Mouse (Mus musculus): ENCODE data around the gene Zfp566.
"Not testable (repeated sequence)": the region's sequence is repeated elsewhere in the genome, so short reads cannot be mapped to it uniquely, and the experiment has no call there.

The Zfp566 gene

DNA sequence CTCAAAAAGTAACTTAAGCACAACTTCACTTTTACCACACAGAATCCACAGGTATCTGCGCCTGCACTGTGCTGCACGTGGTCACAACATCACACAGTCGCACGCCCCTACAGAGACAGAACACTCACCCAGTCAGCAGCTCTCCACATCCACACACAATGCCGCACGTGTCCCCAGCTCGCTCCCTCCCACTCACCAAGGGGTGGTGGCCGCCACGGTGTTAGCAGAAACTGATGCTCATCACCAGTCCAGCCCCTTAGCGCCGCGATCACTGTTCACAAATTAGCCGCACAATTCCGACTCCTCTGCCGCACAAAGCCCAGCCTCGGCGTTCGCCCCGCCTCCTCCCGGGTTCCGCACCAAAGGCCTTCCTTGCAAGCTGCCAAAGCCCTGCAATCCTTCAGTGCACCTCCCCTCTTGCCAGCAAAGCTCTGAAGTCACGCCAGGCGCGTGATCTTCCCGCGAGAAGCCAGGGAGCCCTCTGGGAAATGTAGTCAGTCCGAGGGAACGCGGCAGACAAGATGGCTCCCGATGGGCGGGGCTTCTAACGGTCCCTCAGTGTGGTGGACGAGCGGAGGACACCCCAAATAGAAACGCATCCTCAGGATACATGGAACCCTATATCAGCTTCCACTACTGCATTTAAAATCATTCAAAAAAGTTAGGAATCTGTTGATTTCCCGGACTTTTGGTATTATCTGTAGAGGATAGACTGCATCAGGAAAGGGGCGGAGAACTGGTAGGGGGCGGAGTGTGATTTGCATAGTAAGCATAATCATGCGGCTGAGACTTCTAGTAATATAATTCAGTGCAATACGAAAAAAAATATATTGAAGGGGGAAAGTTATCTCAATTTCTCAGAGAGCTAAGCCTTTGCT is at the start of gene Zfp566, which contains the start of gene Gm26920:
Gene Zfp566, minus strand, starts transcription at position 436 of the 878 bp plus-strand sequence.
Gene Gm26920, minus strand, starts transcription at position 319 of the 878 bp plus-strand sequence.
- in situ Hi-C loops (cut with MboI, MseI): loop anchor here in 1 of 2 experiments (10.0 kb wide), 1 partner anchor 464 kb away; the partner anchor contains the start of genes Hspb6, Lin37 and Proser3

DNA sequence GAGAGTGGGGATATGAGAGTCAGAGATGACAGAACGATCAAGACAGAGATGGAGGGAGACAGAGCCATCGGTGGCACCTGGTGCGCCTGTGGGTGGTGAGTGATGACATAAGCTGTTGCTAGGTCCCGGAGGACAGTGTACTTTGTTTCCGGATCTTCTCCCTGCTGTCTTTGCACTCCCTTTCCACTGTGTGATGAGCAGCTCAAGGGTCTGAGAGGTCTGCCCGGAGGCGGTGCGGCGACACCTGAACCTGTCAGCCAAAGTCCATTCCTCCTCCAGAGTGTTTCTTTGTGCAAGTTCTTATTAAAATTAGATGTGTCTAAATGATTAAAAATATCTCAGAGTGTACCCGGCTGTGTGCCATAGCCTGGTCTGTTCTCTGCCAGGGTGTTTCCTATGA is 46.5 kb upstream of the Zfp566 start:
- in situ Hi-C loops (cut with MboI, MseI): no loop called here

DNA sequence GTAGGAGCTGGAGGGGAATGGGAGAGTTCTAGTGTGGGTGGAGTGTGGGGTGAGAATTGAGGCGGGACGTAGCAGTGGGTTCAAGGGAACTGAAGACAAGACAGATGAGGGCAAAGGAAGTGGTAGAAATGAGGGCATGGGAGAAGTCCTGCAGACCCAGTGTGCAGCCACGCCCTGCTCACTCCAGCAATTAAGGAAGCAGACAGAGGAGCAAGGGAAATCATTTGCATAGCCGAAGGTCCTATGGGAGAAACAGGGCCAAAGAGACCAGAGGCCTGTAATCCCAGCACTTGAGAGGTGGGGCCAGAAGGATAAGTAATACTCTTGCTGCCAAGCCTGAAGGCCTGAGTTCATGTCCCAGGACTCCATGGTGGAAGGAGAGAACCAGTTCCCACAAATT is 42.1 kb upstream of the Zfp566 start:
- in situ Hi-C loops (cut with MboI, MseI): no loop called here

DNA sequence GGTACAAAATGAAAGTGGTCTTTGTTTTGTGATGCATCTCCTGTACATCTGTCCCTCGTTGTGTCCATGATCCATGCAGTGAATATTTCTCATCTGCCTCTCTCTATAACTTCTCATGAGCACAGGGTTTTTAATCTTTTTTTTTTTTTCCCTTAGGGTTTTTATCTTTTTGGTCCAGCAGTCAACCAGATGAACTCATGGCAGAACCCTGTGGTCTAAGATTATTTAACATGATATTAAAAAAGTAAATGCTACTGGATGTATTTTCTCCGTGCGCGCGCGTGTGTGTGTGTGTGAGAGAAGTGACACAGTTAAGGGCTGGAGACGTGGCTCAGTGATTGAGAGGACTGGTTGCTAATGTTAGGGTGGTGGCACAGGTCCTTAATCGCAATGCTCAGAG is 39.6 kb upstream of the Zfp566 start:
- in situ Hi-C loops (cut with MboI, MseI): no loop called here

DNA sequence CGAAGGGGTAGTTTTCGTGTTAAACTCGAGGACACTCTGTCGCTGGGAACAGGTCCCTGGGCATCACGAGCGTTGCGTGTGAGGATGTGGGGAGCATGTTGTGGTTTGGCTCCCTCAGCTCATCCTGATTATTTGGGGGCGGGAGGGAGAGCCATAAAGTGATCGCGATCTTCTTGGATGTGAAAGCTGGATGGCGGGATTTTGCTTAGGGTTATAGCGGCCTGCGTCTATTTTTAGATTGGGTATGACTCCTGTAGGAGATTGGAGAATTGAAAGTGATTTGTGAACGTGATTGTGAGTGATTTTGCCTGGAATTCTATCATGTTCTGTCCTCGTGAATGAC is 31.8 kb upstream of the Zfp566 start:
- in situ Hi-C loops (cut with MboI, MseI): no loop called here

DNA sequence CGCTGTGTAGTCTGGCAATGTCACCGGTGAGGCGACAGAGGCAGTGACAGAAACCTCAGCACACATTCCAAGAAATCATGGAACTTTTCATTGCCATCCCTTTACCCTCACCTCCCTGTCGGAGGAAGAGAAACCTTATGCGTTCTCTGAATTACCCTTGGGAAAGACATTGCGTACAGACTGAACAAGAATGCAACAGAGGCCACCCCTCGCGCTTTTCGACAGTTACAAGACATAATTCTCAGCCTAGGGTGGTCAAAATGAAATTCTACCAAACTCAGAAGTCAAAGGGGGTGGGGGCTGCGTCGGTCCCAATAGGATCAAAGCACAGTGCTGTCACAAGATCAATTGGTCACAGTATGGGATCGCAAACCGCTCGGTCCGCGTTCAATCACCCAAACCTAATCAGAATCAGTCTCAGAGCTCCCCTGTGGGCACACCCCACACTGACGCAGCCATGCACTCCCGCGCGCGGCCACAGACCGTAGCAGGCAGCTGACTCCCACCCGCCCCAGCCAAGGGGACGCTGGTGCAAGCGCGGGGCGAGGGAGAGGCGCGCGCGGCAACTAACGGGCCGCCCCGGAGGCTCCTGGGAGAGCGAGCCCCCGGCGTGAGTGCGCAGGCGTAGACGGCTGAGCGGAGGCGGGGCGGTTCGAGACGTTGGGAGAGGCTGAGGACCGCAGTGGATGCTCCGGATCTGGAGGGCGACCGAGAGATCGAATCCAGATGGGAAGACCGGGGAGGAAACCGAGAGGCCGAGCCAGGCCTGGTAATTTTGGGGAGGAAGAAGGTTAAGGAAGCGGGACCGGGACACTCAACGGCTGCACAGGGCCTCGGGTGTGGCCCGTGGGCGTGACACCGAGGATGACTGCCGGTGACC is 31.2 kb upstream of the Zfp566 start, which contains the start of gene Zfp382:
Gene Zfp382, plus strand, starts transcription at position 635 of the 880 bp plus-strand sequence.
- in situ Hi-C loops (cut with MboI, MseI): no loop called here

DNA sequence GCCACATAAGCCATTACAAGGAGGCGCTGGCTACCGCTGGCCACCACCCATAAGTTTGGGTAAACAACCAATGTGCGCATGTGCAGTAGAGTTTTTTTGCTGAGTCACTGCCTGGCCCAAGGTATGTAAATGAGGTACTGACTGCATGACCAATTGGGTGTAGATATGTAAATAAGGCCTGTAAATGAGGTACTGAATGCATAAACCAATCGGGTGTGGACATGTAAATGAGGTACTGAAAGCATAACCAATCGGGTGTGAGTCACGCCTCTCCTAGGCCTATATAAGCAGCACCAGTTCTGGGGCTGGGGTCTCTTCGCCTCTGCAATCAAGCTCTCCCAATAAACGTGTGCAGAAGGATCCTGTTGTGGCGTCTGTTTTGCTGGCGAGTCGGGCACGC is 27.6 kb upstream of the Zfp566 start:
- in situ Hi-C loops (cut with MboI, MseI): not testable (repeated sequence)

DNA sequence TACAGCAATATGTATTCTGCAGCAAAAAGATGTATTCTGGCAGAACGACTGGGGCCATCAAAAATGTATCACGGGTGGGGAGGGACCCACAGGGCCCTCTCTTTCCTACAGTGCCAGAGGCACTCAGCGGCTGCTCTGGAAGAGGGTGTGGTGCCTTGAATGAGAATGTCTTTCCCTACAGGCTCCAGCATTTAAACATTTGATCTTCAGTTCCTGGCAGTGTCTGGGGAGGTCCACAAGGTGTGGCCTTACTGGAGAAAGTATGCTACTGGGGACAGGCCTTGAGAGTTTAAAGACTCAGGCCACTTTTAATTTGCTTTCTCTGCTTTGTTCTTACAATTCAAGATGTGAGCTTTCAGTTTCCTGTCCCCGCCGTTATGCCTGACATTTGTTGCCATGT is 25.7 kb upstream of the Zfp566 start:
- in situ Hi-C loops (cut with MboI, MseI): no loop called here

DNA sequence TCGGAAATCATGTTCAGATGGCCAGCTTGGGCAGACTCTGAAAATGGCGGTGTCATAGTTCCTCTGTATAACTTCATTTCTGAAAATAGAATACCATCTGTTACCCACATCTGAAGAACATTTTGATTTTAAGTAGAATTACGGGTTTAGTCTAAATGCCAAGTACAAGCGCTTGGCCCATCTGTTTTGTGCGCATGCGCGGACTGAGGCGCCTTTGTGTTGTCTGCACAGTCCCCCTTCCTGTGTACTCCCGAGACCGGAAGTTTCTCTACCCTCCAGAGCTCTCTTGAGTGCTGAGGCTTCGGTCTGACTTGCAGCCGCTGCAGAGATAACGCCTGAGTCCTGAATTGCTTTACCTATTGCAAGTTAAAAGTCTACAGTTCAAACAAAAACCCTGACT is 9.0 kb upstream of the Zfp566 start:
- in situ Hi-C loops (cut with MboI, MseI): loop anchor here in 1 of 2 experiments (10.0 kb wide), 1 partner anchor 456 kb away; the partner anchor contains the start of genes Hspb6, Lin37 and Proser3

DNA sequence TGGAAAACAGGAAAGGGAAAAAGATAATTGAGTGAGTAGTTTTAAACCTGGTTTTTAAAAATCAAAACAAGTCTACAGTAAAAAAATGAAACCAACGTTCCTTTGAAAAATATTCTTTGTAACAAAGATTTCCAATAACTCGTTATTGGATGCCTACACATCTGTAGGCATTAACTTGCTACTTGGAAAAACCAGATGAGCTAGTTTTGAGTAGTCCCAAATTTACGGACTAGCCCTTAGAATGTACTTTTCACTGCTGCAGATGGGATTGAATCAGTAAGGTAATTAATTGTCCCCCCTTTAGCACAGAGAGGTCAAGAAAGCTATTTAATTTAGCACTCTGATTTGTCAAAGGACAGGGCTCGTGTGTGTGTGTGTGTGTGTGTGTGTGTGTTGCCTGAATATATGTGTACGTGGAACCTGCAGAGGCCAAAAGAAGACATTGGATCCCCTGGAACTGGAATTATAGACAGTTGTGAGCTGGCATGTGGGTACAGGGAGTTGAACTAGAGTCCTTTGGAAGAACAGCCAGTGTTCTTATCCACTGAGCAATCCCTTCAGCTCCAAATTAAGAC is 5.3 kb upstream of the Zfp566 start:
- in situ Hi-C loops (cut with MboI, MseI): loop anchor here in 1 of 2 experiments (10.0 kb wide), 1 partner anchor 459 kb away; the partner anchor contains the start of genes Hspb6, Lin37 and Proser3

DNA sequence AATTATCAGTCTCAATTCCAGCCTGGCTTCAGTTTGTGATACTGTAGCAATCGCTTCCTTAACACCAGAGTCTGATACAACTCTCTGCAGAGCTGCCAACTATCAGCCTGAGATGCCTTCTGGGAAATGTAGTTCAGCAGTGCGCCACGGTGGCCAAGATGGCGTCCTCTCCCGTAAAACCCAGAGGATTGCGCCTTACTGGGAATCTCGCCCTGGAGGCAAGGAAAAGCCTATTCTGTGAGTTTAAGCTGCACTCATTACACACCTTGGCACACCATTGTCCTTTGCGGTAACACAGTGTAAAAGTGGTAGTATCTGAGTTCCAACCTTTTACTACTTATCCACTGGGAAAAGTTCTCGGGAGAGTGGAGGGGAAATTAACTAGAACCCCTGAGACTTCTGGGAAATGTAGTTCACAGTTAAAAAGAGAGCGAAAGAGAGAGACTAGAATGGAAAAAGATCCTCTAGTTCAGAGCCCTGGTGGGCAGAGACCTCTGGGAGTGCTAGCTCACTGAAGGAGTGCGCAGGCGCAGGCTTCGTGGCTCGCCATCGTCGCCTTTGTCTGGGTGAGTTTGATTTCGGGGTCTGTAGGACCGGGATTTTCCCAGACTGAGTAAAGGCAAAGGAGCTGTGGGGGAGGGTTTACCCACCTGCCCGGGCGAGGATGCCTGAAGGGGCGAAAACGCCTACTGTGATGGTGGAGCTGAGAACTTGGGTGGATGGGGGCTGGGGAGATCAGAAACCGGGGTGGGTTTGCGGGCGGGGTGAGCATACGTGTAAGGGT is 4.5 kb upstream of the Zfp566 start, which contains the start of gene Zfp260:
Gene Zfp260, plus strand, starts transcription at position 132 of the 784 bp plus-strand sequence.
- in situ Hi-C loops (cut with MboI, MseI): loop anchor here in 1 of 2 experiments (10.0 kb wide), 1 partner anchor 460 kb away; the partner anchor contains the start of genes Hspb6, Lin37 and Proser3

DNA sequence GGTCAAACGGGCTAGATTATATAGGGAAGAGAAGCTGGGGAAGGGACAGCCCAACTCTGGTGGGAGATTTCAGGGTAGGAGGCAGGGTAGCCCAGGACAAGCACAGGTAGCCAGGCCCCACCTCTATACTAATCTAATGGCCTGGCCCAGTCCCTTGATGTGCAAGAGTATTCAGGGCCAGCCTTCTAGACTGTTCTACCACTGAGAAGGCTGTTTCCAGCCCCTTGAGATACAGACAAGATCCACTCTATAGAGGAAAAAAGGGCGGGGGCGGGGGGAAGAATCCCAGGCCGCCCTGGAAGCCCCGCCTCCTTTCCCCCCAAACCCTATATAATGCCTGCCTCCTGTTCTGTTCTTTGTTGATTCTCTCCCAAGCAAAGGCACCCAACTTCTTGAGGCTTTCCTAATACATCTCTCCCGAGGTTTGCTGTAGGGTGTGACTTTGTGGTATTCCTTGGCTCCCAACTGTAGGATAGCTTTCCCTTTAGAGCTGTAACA is 3.6 kb upstream of the Zfp566 start:
- in situ Hi-C loops (cut with MboI, MseI): loop anchor here in 1 of 2 experiments (10.0 kb wide), 1 partner anchor 461 kb away; the partner anchor contains the start of genes Hspb6, Lin37 and Proser3

DNA sequence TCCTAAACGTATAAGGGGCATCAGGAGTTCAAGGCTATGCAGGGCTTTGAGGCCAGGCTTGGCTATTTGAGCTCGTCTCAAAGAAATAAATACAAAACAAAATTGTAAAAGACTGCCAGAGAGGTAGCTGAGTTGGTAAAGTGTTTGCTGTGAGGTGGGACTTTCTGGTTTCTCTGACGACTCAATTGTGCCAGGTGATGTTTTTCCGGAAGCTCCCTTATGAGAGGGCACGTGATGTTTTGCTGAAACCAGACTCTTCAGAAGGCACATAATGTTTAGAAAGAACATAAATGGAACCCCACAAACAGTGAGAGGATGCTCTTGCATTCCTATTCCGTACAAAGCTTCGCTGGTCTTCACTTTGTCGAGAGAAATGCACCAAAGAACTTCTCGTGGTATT is 2.3 kb upstream of the Zfp566 start:
- in situ Hi-C loops (cut with MboI, MseI): loop anchor here in 1 of 2 experiments (10.0 kb wide), 1 partner anchor 462 kb away; the partner anchor contains the start of genes Hspb6, Lin37 and Proser3

DNA sequence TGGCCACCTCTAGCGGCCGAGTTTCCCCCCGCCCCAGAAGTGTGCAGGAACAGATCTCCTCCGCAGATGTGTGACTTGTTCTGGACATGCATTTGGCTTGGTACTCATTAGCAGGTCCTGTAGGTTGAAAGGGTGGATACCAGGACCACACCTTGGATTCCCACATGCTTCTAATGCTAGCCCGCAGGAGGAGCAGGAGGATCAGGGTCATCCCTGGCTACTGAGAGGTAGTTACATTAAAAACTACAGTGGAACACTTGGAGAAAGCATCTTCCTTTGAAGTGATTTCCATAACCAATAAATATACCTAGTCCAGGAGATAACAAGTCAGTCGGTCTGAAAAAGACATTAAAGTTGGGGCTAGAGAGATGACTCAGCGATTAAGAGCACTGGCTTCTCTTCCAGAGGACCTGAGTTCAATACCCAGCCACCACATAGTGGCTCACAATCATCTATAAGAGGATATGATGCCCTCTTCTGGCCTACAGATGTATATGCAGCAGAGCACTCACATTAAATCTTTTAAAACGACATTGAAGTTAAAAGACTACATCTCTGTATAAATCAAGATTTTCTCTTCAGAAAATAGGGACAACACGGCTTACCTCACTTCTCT is 751 bp upstream of the Zfp566 start:
- in situ Hi-C loops (cut with MboI, MseI): loop anchor here in 1 of 2 experiments (10.0 kb wide), 1 partner anchor 464 kb away; the partner anchor contains the start of genes Hspb6, Lin37 and Proser3

DNA sequence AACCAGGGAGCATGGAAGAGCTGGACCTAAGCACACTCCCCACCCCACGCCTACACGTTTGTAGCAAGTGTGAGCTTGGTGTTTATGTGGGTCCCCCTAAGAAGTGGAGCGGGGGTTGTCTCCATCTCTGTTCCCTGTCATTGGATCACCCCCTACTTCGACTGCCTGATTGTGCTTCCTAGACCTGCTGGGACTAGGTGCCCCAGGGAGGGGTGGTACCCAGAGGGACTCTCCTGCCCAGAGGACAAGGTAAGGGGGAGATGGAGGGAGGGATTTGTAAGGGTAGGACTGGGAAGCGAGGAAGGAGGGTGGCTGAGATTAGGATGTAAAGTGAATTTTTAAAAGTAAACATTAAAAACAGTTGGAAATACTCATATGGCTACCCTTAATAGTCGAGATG is 922 bp downstream of the Zfp566 start:
- in situ Hi-C loops (cut with MboI, MseI): no loop called here

DNA sequence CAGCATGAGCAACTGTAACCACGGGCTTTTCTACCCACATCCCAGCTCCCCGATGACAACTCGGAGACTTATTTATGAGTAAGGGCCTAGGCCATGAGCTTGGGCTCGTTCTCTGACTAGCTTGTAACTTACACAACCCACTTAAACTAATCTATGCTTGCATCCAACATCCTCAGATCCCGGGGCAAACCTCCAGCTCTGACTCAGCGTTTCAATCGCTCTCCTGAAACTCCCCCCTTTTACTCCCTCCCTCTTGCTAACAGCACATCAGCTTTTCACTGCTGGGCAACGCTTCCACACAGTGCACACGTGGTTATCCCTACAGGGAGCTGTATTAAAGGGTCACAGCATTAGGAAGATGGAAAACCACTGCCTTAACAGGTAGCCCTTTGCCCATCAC is 3.8 kb downstream of the Zfp566 start:
- in situ Hi-C loops (cut with MboI, MseI): no loop called here

DNA sequence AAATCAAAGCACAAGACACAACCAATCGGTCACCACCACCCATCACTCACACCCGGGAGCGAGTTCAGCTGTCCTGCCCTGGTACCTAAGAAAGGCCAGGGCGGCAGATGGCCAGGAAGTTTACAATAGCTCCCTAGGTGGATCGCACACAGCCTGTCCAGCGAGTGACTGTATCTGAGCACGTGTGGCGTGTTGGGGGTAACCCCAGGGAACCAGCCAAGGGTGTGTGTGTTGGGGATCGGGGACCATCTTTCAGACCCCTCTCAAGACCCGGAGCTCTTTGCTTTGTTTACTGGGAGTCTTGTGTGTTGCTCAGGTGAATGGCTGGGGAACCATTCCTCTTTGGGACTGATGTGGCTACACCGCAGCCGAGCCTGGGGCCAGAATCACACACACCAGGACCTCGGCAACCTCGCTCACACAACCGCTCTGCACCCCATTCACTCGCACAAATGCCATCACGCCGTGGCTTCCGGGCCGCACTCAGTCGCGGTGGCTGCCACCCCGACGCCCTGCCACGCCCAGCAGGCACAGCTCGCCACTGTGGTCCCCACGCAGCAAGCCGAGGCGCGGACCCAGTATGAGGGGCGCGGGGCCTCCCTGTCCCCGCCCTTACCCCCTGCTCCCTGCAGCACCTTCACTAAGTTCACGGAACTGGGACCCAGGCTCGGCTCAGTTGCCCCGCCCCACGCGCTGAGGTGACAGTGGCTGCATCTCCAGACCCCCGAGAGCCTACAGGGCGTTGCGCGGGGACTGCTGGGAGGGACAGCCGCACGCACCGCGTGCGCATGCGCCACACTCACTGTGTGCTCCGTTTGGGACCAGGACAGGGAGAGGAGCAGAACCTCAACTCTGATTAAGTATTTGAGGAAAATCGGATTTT is 17.9 kb downstream of the Zfp566 start, which contains the start of gene Zfp82:
Gene Zfp82, minus strand, starts transcription at position 755 of the 883 bp plus-strand sequence.
- in situ Hi-C loops (cut with MboI, MseI): no loop called here

DNA sequence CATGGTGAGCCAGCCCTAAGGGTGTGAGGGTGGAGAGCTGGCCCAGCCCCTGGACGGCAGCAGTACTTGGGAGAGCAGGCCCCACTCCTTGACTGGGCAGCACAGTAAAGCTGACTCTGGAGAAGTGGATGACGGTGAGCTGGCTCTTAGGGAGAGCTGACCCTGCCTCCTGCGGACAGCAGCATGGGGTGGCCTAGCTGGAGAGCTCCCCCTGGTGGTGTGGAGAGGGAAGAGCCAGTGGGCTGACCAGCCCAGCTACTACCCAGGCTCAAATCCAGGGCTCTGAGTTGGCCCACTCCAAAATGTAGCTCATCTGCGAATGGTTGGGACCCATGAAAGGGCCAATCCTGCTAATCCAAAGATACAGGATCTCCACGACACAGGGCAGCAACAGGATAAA is 25.7 kb downstream of the Zfp566 start:
- in situ Hi-C loops (cut with MboI, MseI): no loop called here

Measured in T-helper 17 cell (primary cell).